Mouse (Mus musculus): ENCODE results near the gene Orm1. TPM values are rescaled to one million over a fixed set of nuclear protein-coding genes. Genes with fewer than 3 reads are reported as not detected.

Orm1 gene
- polyA plus RNA-seq, 1 experiment = not detected

DNA sequence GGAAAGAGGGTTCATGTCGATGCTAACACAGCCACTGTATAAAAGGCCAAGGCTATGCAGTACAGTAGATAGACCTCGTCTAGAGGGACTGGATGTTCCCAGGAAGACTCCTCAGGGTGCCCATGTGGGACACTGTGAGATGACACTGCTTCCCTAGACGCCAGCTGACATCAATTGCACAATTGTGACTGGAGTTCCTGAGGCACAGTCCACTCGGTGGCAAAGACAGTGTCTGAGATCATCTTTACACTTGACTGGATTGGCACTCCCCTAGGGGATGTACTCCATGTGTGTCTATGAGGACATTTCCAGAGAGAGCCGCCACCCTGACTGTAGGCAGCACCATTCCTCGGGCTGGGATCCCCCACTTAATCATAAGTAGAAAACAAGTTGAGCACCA is 4.2 kb downstream of the Orm1 start:
- H3K36me3 ChIP-seq (ENCODE audit: control insufficient read depth, insufficient read depth) = no peaks in the 10 kb centered on the region
- no peaks in the 10 kb centered on the region for H3K79me2 ChIP-seq (ENCODE audit: control insufficient read depth, insufficient read depth)
- peaks cover 4% of the 10 kb centered on the region for H3K27me3 ChIP-seq (ENCODE audit: control insufficient read depth, insufficient read depth, insufficient read length)
- TF ChIP-seq MAX (IDR thresholded peaks at IDR 0.05; ENCODE audit: low read depth) (no peak), MYOD1 (IDR thresholded peaks at IDR 0.05; ENCODE audit: control insufficient read depth in 1 of 3, insufficient read length in 2 of 3, low read depth in 2 of 3) (no peak), MYOG (IDR thresholded peaks at IDR 0.05; ENCODE audit: control insufficient read depth in 1 of 3, insufficient read depth in 1 of 3, insufficient read length in 2 of 3, low read depth in 2 of 3) (no peak), CEBPB (IDR thresholded peaks at IDR 0.05; ENCODE audit: insufficient read depth, poor library complexity, severe bottlenecking) (no peak), E2F4 (IDR thresholded peaks at IDR 0.05; ENCODE audit: insufficient read depth) (no peak), TCF12 (IDR thresholded peaks at IDR 0.05; ENCODE audit: insufficient read depth, poor library complexity, severe bottlenecking) (no peak), USF1 (IDR thresholded peaks at IDR 0.05; ENCODE audit: low read depth) (no peak), SRF (IDR thresholded peaks at IDR 0.05; ENCODE audit: control insufficient read depth, insufficient read length, low read depth) (no peak), REST (IDR thresholded peaks at IDR 0.05; ENCODE audit: insufficient read depth, insufficient read length) (no peak), TCF3 (IDR thresholded peaks at IDR 0.05; ENCODE audit: insufficient read length, low read depth) (no peak), POLR2A (IDR thresholded peaks at IDR 0.05; ENCODE audit: insufficient read length, low read depth) (no peak), POLR2AphosphoS2 (IDR thresholded peaks at IDR 0.05; ENCODE audit: insufficient read length, low read depth) (no peak)
- H3K4me3 ChIP-seq = no peak overlapping the region
- no peak overlapping the region for H3ac ChIP-seq (ENCODE audit: control insufficient read depth, insufficient read length)
- H3K4me2 ChIP-seq (ENCODE audit: low read depth) = no peak overlapping the region

DNA sequence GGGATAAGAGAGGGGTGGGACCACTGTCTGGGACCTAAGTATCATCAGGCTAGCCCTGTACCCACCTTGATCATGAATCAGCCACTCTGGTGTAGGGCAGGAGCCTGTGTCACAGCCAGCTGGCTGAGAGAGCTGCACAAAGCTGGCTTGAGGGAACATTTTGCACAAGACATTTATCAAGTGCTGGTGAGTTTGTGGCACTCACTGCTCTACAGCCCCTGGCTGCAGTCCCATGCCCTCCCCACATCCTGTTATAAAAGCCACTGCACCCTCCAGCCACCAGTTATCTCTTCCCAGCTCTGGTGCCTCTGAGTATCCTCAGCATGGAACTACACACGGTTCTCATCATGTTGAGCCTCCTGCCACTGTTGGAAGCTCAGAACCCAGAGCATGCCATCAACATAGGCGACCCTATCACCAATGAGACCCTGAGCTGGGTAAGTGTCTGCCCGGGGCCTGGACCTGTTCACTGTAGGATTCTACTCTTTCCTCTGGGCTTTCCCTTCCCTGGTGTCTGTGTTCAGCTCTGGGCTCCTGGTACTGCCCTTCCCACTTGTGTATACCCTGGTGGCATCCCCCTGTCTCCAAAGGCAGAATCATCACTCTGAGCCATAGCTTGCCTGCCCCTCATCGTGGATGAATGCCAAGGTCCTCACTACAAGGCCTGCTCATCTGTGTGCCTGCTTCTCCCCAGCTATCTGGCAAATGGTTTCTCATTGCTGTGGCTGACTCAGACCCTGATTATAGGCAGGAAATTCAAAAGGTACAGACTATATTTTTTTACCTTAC is 11.7 kb downstream of the Orm1 start, which contains the start of gene Orm3:
Gene Orm3 (plus strand): TSS at position 286 of the 789 bp plus-strand sequence.
- Histone ChIP-seq H3K4me3 (no peak within 1 kb of the TSS), H3ac (ENCODE audit: control insufficient read depth, insufficient read length) (no peak within 1 kb of the TSS), H3K27me3 (ENCODE audit: control insufficient read depth, insufficient read depth, insufficient read length) (no peaks in the 10 kb centered on the region), H3K79me2 (ENCODE audit: control insufficient read depth, insufficient read depth) (no peaks in the 10 kb centered on the region), H3K36me3 (ENCODE audit: control insufficient read depth, insufficient read depth) (no peaks in the 10 kb centered on the region), H3K4me2 (ENCODE audit: low read depth) (peak within 1 kb of the TSS; percentile 13)
- TF ChIP-seq REST (IDR thresholded peaks at IDR 0.05; ENCODE audit: insufficient read depth, insufficient read length) = no peak
- no peak for TF ChIP-seq SRF (IDR thresholded peaks at IDR 0.05; ENCODE audit: control insufficient read depth, insufficient read length, low read depth)
- TF ChIP-seq CEBPB (IDR thresholded peaks at IDR 0.05; ENCODE audit: insufficient read depth, poor library complexity, severe bottlenecking) = no peak
- TF ChIP-seq E2F4 (IDR thresholded peaks at IDR 0.05; ENCODE audit: insufficient read depth) = no peak
- no peak for TF ChIP-seq POLR2A (IDR thresholded peaks at IDR 0.05; ENCODE audit: insufficient read length, low read depth)
- TF ChIP-seq USF1 (IDR thresholded peaks at IDR 0.05; ENCODE audit: low read depth) = no peak
- no peak for TF ChIP-seq MAX (IDR thresholded peaks at IDR 0.05; ENCODE audit: low read depth)
- TF ChIP-seq POLR2AphosphoS2 (IDR thresholded peaks at IDR 0.05; ENCODE audit: insufficient read length, low read depth) = no peak
- no peak for TF ChIP-seq TCF3 (IDR thresholded peaks at IDR 0.05; ENCODE audit: insufficient read length, low read depth)
- TF ChIP-seq MYOD1 (IDR thresholded peaks at IDR 0.05; ENCODE audit: control insufficient read depth in 1 of 3, insufficient read length in 2 of 3, low read depth in 2 of 3) = no peak
- TF ChIP-seq MYOG (IDR thresholded peaks at IDR 0.05; ENCODE audit: control insufficient read depth in 1 of 3, insufficient read depth in 1 of 3, insufficient read length in 2 of 3, low read depth in 2 of 3) = no peak
- no peak for TF ChIP-seq TCF12 (IDR thresholded peaks at IDR 0.05; ENCODE audit: insufficient read depth, poor library complexity, severe bottlenecking)

DNA sequence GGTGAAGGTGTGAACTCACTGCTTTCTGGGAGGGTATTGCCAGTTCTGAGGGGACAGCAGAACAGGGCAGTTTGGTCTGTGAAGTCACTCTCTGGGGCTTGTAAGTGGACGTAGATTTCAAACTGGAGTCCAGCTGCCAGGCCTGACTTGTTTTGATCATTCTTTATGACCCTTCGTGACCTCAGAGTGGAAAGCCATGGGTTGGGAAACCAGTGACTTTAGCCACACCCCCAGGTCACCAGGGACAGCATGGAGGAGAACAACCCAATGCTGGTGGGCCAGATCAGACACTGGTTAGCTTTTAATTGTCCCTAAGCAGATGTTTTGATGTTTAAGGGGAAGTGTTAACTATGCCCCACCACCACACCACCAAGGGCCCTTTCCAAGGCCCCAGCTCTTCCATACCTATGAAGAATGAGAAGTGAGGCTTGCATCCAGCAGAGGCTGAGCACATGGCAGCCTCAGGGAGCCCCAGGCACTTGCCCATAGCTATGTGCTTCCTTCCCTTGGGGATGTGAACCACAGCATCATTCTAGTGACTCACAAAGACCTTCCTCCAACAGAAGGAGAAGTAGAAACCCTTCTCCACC is 12.7 kb downstream of the Orm1 start:
- Histone ChIP-seq H3ac (ENCODE audit: control insufficient read depth, insufficient read length) (no peak overlapping the region), H3K27me3 (ENCODE audit: control insufficient read depth, insufficient read depth, insufficient read length) (no peaks in the 10 kb centered on the region), H3K4me3 (no peak overlapping the region), H3K79me2 (ENCODE audit: control insufficient read depth, insufficient read depth) (no peaks in the 10 kb centered on the region), H3K36me3 (ENCODE audit: control insufficient read depth, insufficient read depth) (no peaks in the 10 kb centered on the region), H3K4me2 (ENCODE audit: low read depth) (no peak overlapping the region)
- TF ChIP-seq TCF12 (IDR thresholded peaks at IDR 0.05; ENCODE audit: insufficient read depth, poor library complexity, severe bottlenecking) = no peak
- TF ChIP-seq CEBPB (IDR thresholded peaks at IDR 0.05; ENCODE audit: insufficient read depth, poor library complexity, severe bottlenecking) = no peak
- no peak for TF ChIP-seq MAX (IDR thresholded peaks at IDR 0.05; ENCODE audit: low read depth)
- no peak for TF ChIP-seq REST (IDR thresholded peaks at IDR 0.05; ENCODE audit: insufficient read depth, insufficient read length)
- TF ChIP-seq MYOD1 (IDR thresholded peaks at IDR 0.05; ENCODE audit: control insufficient read depth in 1 of 3, insufficient read length in 2 of 3, low read depth in 2 of 3) = no peak
- no peak for TF ChIP-seq E2F4 (IDR thresholded peaks at IDR 0.05; ENCODE audit: insufficient read depth)
- TF ChIP-seq TCF3 (IDR thresholded peaks at IDR 0.05; ENCODE audit: insufficient read length, low read depth) = no peak
- no peak for TF ChIP-seq MYOG (IDR thresholded peaks at IDR 0.05; ENCODE audit: control insufficient read depth in 1 of 3, insufficient read depth in 1 of 3, insufficient read length in 2 of 3, low read depth in 2 of 3)
- TF ChIP-seq SRF (IDR thresholded peaks at IDR 0.05; ENCODE audit: control insufficient read depth, insufficient read length, low read depth) = no peak
- TF ChIP-seq POLR2AphosphoS2 (IDR thresholded peaks at IDR 0.05; ENCODE audit: insufficient read length, low read depth) = no peak
- no peak for TF ChIP-seq POLR2A (IDR thresholded peaks at IDR 0.05; ENCODE audit: insufficient read length, low read depth)
- TF ChIP-seq USF1 (IDR thresholded peaks at IDR 0.05; ENCODE audit: low read depth) = no peak

DNA sequence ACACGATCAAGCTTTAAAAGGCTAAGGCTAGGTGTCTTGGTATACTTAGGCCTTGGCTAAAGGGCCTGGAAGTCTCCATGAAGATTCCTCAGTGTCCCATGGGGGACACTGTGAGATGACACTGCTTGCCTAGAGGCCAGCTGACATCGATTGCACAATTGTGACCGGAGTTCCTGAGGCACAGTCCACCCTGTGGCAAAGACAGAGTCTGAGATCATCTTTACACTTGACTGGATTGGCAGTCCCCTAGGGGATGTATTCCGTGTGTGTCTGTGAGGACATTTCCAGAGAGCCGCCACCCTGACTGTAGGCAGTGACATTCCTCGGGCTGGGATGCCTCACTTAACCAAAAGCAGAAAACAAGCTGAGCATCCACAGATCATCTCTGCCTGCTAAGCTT is 15.5 kb downstream of the Orm1 start:
- H3K4me3 ChIP-seq = no peak overlapping the region
- no peaks in the 10 kb centered on the region for H3K79me2 ChIP-seq (ENCODE audit: control insufficient read depth, insufficient read depth)
- TF ChIP-seq CEBPB (IDR thresholded peaks at IDR 0.05; ENCODE audit: insufficient read depth, poor library complexity, severe bottlenecking) = peak; percentile 33; the same call in 1 of the 2 replicates
- TF ChIP-seq USF1 (IDR thresholded peaks at IDR 0.05; ENCODE audit: low read depth) = no peak
- H3K36me3 ChIP-seq (ENCODE audit: control insufficient read depth, insufficient read depth) = no peaks in the 10 kb centered on the region
- no peak overlapping the region for H3ac ChIP-seq (ENCODE audit: control insufficient read depth, insufficient read length)
- no peaks in the 10 kb centered on the region for H3K27me3 ChIP-seq (ENCODE audit: control insufficient read depth, insufficient read depth, insufficient read length)
- no peak overlapping the region for H3K4me2 ChIP-seq (ENCODE audit: low read depth)

Data from myocyte (in vitro differentiated cells).